In genomic region chr17:46009182-46009581, GRCm38 (mm10) we compare ENCODE assay signal across 20 mouse cellular contexts. TPM values are rescaled to one million over a fixed set of nuclear protein-coding genes. Genes with fewer than 3 reads are reported as not detected.
DNase-seq lines count a peak whose midpoint lies in the region; ATAC-seq and TF ChIP-seq lines count a peak whose summit lies in the region.
"Had no signal": no experiment of that assay in that cellular context is flagged by ENCODE, and none has a peak within 500 bp of the region (broad histone marks: within the 10 kb centered on the region; RNA-seq: fewer than 3 reads in every experiment).

No protein-coding gene starts in this region.

- H3K4me2 ChIP-seq in heart, embryonic 16.5 days (ENCODE audit: low read depth, low read length), result no peak overlapping the region
- H3K4me2 ChIP-seq in liver, postnatal 0 days (ENCODE audit: low read depth, low read length), result no peak overlapping the region
- H3K4me2 ChIP-seq in hindbrain, embryonic 12.5 days (replicated peaks), result no peak overlapping the region

- H3K9me3 ChIP-seq in heart, embryonic 16.5 days (replicated peaks; ENCODE audit: control insufficient read depth, low read length), result no peaks in the 10 kb centered on the region
- no peaks in the 10 kb centered on the region for H3K9me3 ChIP-seq in liver, postnatal 0 days (ENCODE audit: low read length)
- H3K9me3 ChIP-seq in hindbrain, embryonic 12.5 days (replicated peaks), result no peaks in the 10 kb centered on the region
- H3K9me3 ChIP-seq: midbrain, embryonic 10.5 days had no signal

- ATAC-seq in heart, embryonic 16.5 days (replicated peaks; ENCODE audit: extremely low read depth, insufficient read depth, low FRiP score), result peak; percentile 76
- peak; percentile 35 for ATAC-seq in liver, postnatal 0 days
- ATAC-seq in hindbrain, embryonic 12.5 days (ENCODE audit: low FRiP score), result no peak
- ATAC-seq: forebrain, embryonic 16.5 days; hindbrain, postnatal 0 days had no signal

- peak; percentile 63 for DNase-seq in adrenal gland, adult 2 months
- no peak for DNase-seq in adrenal gland, postnatal 4 days (ENCODE audit: low spot score in 2 of 2)
- DNase-seq in kidney, postnatal 10 days, result peak; percentile 43
- DNase-seq in kidney, adult 2 months, result no peak
- no peak for DNase-seq in liver, postnatal 0 days
- no peak for DNase-seq in left cerebral cortex, adult 18-20 months (ENCODE audit: low spot score in 2 of 2)
- DNase-seq: embryo, embryonic 11 days; gastrocnemius, postnatal 25 days; kidney, postnatal 36 days; layer of hippocampus, postnatal 36 days; lung, postnatal 10 days; right cerebral cortex, adult 18-20 months; thymus, postnatal 36 days had no signal

- no peak for TF ChIP-seq POLR2A in kidney, adult 2 months (IDR thresholded peaks at IDR 0.05; ENCODE audit: low read depth, low read length)

- no peak for TF ChIP-seq CTCF in kidney, adult 2 months (conservative IDR thresholded peaks at IDR 0.05; ENCODE audit: insufficient read depth, insufficient read length, low read depth, low read length)
- TF ChIP-seq CTCF in liver, postnatal 0 days (IDR thresholded peaks at IDR 0.05; ENCODE audit: low read depth), result no peak

- H3K36me3 ChIP-seq in kidney, adult 2 months (ENCODE audit: control insufficient read depth, insufficient read depth, low read length), result no peaks in the 10 kb centered on the region
- no peaks in the 10 kb centered on the region for H3K36me3 ChIP-seq in heart, embryonic 16.5 days (ENCODE audit: control insufficient read depth, insufficient read depth)
- H3K36me3 ChIP-seq in liver, postnatal 0 days (replicated peaks; ENCODE audit: insufficient read depth, low read length), result no peaks in the 10 kb centered on the region
- no peaks in the 10 kb centered on the region for H3K36me3 ChIP-seq in hindbrain, embryonic 12.5 days
- H3K36me3 ChIP-seq: midbrain, embryonic 10.5 days had no signal

- H3K4me3 ChIP-seq in kidney, adult 2 months (ENCODE audit: insufficient read depth, low read depth, low read length), result no peak overlapping the region
- no peak overlapping the region for H3K4me3 ChIP-seq in heart, embryonic 16.5 days (ENCODE audit: low read length)
- H3K4me3 ChIP-seq in liver, postnatal 0 days (ENCODE audit: low read depth, low read length), result no peak overlapping the region
- H3K4me3 ChIP-seq in hindbrain, embryonic 12.5 days, result no peak overlapping the region
- H3K4me3 ChIP-seq: erythroblast, embryonic 14.5 days; midbrain, embryonic 10.5 days had no signal

- H3K27ac ChIP-seq in kidney, adult 2 months (ENCODE audit: insufficient read depth, low read depth, low read length), result no peak overlapping the region
- H3K27ac ChIP-seq in heart, embryonic 16.5 days (ENCODE audit: low read length), result no peak overlapping the region
- H3K27ac ChIP-seq in liver, postnatal 0 days (ENCODE audit: low read depth), result peak overlapping the region; percentile 44; the same call in 1 of the 2 replicates
- H3K27ac ChIP-seq in hindbrain, embryonic 12.5 days, result no peak overlapping the region
- H3K27ac ChIP-seq: hindbrain, postnatal 0 days; midbrain, embryonic 10.5 days; stomach, postnatal 0 days had no signal

- no peaks in the 10 kb centered on the region for H3K27me3 ChIP-seq in kidney, adult 2 months (replicated peaks; ENCODE audit: control insufficient read depth, insufficient read depth, low read length)
- no peaks in the 10 kb centered on the region for H3K27me3 ChIP-seq in heart, embryonic 16.5 days (ENCODE audit: control insufficient read depth, insufficient read depth, low read length)
- H3K27me3 ChIP-seq in liver, postnatal 0 days (ENCODE audit: insufficient read depth, low read length), result no peaks in the 10 kb centered on the region
- H3K27me3 ChIP-seq in hindbrain, embryonic 12.5 days, result no peaks in the 10 kb centered on the region

- peaks cover 3% of the 10 kb centered on the region; the same call in 1 of the 2 replicates for H3K4me1 ChIP-seq in kidney, adult 2 months (ENCODE audit: control insufficient read depth, insufficient read depth, low read length)
- peaks cover 8% of the 10 kb centered on the region for H3K4me1 ChIP-seq in heart, embryonic 16.5 days (ENCODE audit: control insufficient read depth, insufficient read depth, low read length)
- peaks cover 26% of the 10 kb centered on the region for H3K4me1 ChIP-seq in liver, postnatal 0 days (ENCODE audit: insufficient read depth)
- no peaks in the 10 kb centered on the region for H3K4me1 ChIP-seq in hindbrain, embryonic 12.5 days

- no peak for TF ChIP-seq EP300 in liver, postnatal 0 days (IDR thresholded peaks at IDR 0.05; ENCODE audit: low read depth)

- 61% methylated on average over 7 of the region's 7 CpGs for WGBS in kidney, adult 2 months
- 34% methylated on average over 7 of the region's 7 CpGs for WGBS in heart, embryonic 16.5 days
- WGBS in liver, postnatal 0 days (ENCODE audit: insufficient replicate concordance), result 46% methylated on average over 7 of the region's 7 CpGs
- 70% methylated on average over 7 of the region's 7 CpGs for WGBS in hindbrain, embryonic 12.5 days

- no peak overlapping the region for H3K9ac ChIP-seq in heart, embryonic 16.5 days (ENCODE audit: low read length)
- H3K9ac ChIP-seq in liver, postnatal 0 days (replicated peaks), result no peak overlapping the region
- H3K9ac ChIP-seq in hindbrain, embryonic 12.5 days, result no peak overlapping the region

RNA-seq across cellular contexts. Expression of gene Vegfa, which starts 23.0 kb away (rescaled TPM):
- 100 to 1,000 TPM; 395 to 486 TPM for total RNA-seq in adrenal gland, adult 2 months (2021)
- polyA plus RNA-seq in adrenal gland, adult 2 months (2012; rRNA removed), result 751 and 799 TPM in 2 replicates
- 100 to 1,000 TPM; 242 to 257 TPM for total RNA-seq in adrenal gland, postnatal 4 days (2021)
- polyA plus RNA-seq in kidney, adult 2 months (2012; rRNA removed), result 336 and 398 TPM in 2 replicates
- polyA plus RNA-seq in heart, embryonic 16.5 days (2015; fragmentation: Nextera tagmentation; extraction: Ambion mirVana), result 6.4 TPM in 2 replicates
- 2.8 and 3.1 TPM in 2 replicates for polyA plus RNA-seq in liver, postnatal 0 days (2015; fragmentation: Nextera tagmentation; extraction: Ambion mirVana)
- total RNA-seq in left cerebral cortex, adult 18-20 months (2021), result 10 to 100 TPM; 61.1 to 88.1 TPM
- polyA plus RNA-seq in hindbrain, embryonic 12.5 days (2016; fragmentation: Nextera tagmentation; extraction: Ambion mirVana), result 4.0 and 4.7 TPM in 2 replicates

Comparison
In these comparisons a context has a peak if more than half of its experiments do, and no peak if none do; other contexts are left out.
1. DNase-seq: peak in adrenal gland, adult 2 months (single experiment) and kidney, postnatal 10 days (single experiment); none in adrenal gland, postnatal 4 days (0 of 2), kidney, adult 2 months (single experiment), liver, postnatal 0 days (single experiment) and left cerebral cortex, adult 18-20 months (0 of 2).
2. RNA of gene Vegfa, which starts 23.0 kb away (polyA plus RNA-seq): 751 to 799 TPM in adrenal gland, adult 2 months and 336 to 398 TPM in kidney, adult 2 months; 6.4 TPM in heart, embryonic 16.5 days, 4.0 to 4.7 TPM in hindbrain, embryonic 12.5 days and 2.8 to 3.1 TPM in liver, postnatal 0 days; every median in the first group is over 10 times any median in the second.